ENCODE assay signal across 16 mouse cellular contexts in genomic region chr14:61837851-61838250, GRCm38 (mm10).
DNase-seq lines count a peak whose midpoint lies in the region; ATAC-seq and TF ChIP-seq lines count a peak whose summit lies in the region.
"Had no signal": no experiment of that assay in that cellular context is flagged by ENCODE, and none has a peak within 500 bp of the region (broad histone marks: within the 10 kb centered on the region; RNA-seq: fewer than 3 reads in every experiment).

No protein-coding gene starts in this region.

- no peaks in the 10 kb centered on the region for H3K27me3 ChIP-seq in liver, postnatal 0 days (ENCODE audit: insufficient read depth, low read length)
- H3K27me3 ChIP-seq: forebrain, embryonic 13.5 days; heart, embryonic 12.5 days; hindbrain, embryonic 15.5 days had no signal

- H3K9ac ChIP-seq in liver, postnatal 0 days (replicated peaks) = no peak overlapping the region
- H3K9ac ChIP-seq: forebrain, embryonic 13.5 days; forebrain, postnatal 0 days; heart, embryonic 12.5 days; hindbrain, embryonic 15.5 days had no signal

- peaks cover 12% of the 10 kb centered on the region; the same call in 1 of the 2 replicates for H3K4me1 ChIP-seq in liver, postnatal 0 days (ENCODE audit: insufficient read depth)
- H3K4me1 ChIP-seq: hindbrain, embryonic 15.5 days had no signal

- no peak for DNase-seq in liver, postnatal 0 days
- no peak for DNase-seq in liver
- DNase-seq in lung, postnatal 36 days = peak; percentile 14
- DNase-seq in lung, adult 18-20 months = no peak
- DNase-seq in cerebellum, postnatal 36 days = no peak
- DNase-seq: adrenal gland, postnatal 10 days; cerebellum, adult 11-12 months; cerebellum, adult 9-10 months; cerebellum, postnatal 25 days; forebrain, postnatal 0 days; gastrocnemius, postnatal 14 days had no signal

- ATAC-seq in liver, postnatal 0 days = no peak
- ATAC-seq in megakaryocyte progenitor cell, adult 5-6 weeks (replicated peaks; ENCODE audit: poor library complexity) = peak; percentile 33; the same call in 1 of the 2 replicates
- ATAC-seq: forebrain, embryonic 13.5 days; forebrain, postnatal 0 days had no signal

- H3K4me3 ChIP-seq in liver, postnatal 0 days (ENCODE audit: low read depth, low read length) = no peak overlapping the region
- H3K4me3 ChIP-seq: embryonic facial prominence, embryonic 10.5 days; forebrain, embryonic 13.5 days; heart, embryonic 12.5 days; hindbrain, embryonic 15.5 days had no signal

- 52% methylated on average over 8 of the region's 8 CpGs for WGBS in liver, postnatal 0 days (ENCODE audit: insufficient replicate concordance)

- no peak overlapping the region for H3K4me2 ChIP-seq in liver, postnatal 0 days (ENCODE audit: low read depth, low read length)
- H3K4me2 ChIP-seq: forebrain, embryonic 13.5 days; heart, embryonic 12.5 days; hindbrain, embryonic 15.5 days had no signal

- TF ChIP-seq CTCF in liver, postnatal 0 days (IDR thresholded peaks at IDR 0.05; ENCODE audit: low read depth) = no peak

- no peaks in the 10 kb centered on the region for H3K9me3 ChIP-seq in liver, postnatal 0 days (ENCODE audit: low read length)
- H3K9me3 ChIP-seq: embryonic facial prominence, embryonic 10.5 days; forebrain, embryonic 13.5 days; hindbrain, embryonic 15.5 days had no signal

- no peak overlapping the region for H3K27ac ChIP-seq in liver, postnatal 0 days (ENCODE audit: low read depth)
- H3K27ac ChIP-seq: embryonic facial prominence, embryonic 10.5 days; forebrain, embryonic 13.5 days; hindbrain, embryonic 15.5 days had no signal

- H3K36me3 ChIP-seq in liver, postnatal 0 days (replicated peaks; ENCODE audit: insufficient read depth, low read length) = no peaks in the 10 kb centered on the region
- H3K36me3 ChIP-seq: embryonic facial prominence, embryonic 10.5 days; heart, embryonic 12.5 days; hindbrain, embryonic 15.5 days had no signal

- peak; percentile 19; the same call in 1 of the 2 replicates for TF ChIP-seq EP300 in liver, postnatal 0 days (IDR thresholded peaks at IDR 0.05; ENCODE audit: low read depth)
